Mouse (Mus musculus): ENCODE data around the gene Sbno2. TPM values are rescaled to one million over a fixed set of nuclear protein-coding genes. Genes with fewer than 3 reads are reported as not detected.
A peak's percentile ranks its signal among the peaks of the same experiment; 100 is the strongest.

Gene Sbno2
- polyA plus RNA-seq, 1 experiment, result 29.4 TPM

DNA sequence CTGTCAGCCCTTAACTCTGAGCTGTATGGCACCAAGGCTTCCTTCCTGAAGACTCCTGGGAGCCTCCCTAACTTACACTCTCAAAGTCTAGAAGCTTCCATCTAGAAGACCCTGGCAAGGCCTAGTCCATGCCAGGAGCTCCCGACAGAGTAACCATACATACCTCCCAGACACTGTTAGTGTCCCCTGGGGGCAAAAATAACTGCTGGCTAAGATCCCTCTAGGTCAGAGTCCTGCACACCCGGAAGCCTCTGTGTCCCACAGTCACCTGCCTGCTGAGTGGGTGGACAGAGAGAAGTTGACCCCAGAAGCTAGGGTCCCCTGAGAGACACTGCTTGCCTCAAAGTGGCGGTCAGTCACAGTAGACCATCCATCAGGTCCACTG, 33.9 kb downstream of the Sbno2 start:
- TF ChIP-seq MAX (IDR thresholded peaks at IDR 0.05) (no peak), MYOG (IDR thresholded peaks at IDR 0.05; ENCODE audit: control insufficient read depth, extremely low read depth, insufficient read length) (no peak), CEBPB (IDR thresholded peaks at IDR 0.05; ENCODE audit: low read depth) (no peak), CTCF (IDR thresholded peaks at IDR 0.05; ENCODE audit: control insufficient read depth, insufficient read depth, insufficient read length) (no peak), FOSL1 (IDR thresholded peaks at IDR 0.05; ENCODE audit: insufficient read depth, low read length, poor library complexity, severe bottlenecking) (no peak)
- Histone ChIP-seq H3ac (ENCODE audit: control insufficient read depth, insufficient read length, low read depth) (no peak overlapping the region), H3K79me2 (ENCODE audit: control insufficient read depth, insufficient read depth) (peaks cover 31% of the 10 kb centered on the region), H3K79me3 (ENCODE audit: low read depth) (peaks cover 7% of the 10 kb centered on the region), H3K4me3 (ENCODE audit: insufficient read depth, poor library complexity, severe bottlenecking) (no peak overlapping the region), H3K27me3 (ENCODE audit: control insufficient read depth, insufficient read depth, insufficient read length) (no peaks in the 10 kb centered on the region), H3K36me3 (ENCODE audit: control insufficient read depth, insufficient read depth) (peaks cover 31% of the 10 kb centered on the region)

DNA sequence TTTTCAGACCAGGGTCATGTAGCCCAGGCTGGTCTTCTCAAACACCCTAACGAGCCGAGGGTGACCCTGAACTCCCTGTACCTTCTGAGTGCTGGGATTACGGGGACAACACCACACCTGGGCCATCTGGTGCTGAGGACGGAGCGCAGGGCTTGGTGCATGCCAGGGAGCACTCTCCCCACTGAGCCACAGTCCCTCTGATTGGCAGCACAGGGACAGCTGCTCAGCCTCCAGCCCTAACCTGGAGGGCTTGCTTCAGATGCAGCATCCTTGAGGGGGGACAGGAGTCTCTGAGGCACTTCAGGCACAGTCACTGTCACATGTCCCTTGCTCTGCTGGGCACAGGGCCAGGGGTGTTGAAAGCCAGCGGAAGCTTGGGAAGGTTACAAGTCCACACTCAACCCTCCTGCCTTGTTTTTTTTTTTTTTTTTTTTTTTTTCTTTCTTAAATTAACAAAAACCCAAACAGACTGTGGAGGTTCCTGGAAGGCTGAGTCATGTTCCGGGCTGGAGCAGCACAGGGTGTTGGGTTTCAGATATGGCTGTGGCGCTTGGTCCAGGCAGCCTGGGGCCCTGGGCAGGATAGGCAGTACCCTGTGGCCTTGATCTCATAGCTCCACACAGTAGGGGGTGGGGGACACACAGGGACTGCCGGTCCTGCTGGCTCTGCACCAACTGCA, 34.4 kb downstream of the Sbno2 start:
- H3K79me3 ChIP-seq (ENCODE audit: low read depth), result peaks cover 7% of the 10 kb centered on the region
- no peak overlapping the region for H3K4me3 ChIP-seq (ENCODE audit: insufficient read depth, poor library complexity, severe bottlenecking)
- peak overlapping the region; percentile 8 for H3ac ChIP-seq (ENCODE audit: control insufficient read depth, insufficient read length, low read depth)
- H3K36me3 ChIP-seq (ENCODE audit: control insufficient read depth, insufficient read depth), result peaks cover 35% of the 10 kb centered on the region
- no peaks in the 10 kb centered on the region for H3K27me3 ChIP-seq (ENCODE audit: control insufficient read depth, insufficient read depth, insufficient read length)
- H3K79me2 ChIP-seq (ENCODE audit: control insufficient read depth, insufficient read depth), result peaks cover 31% of the 10 kb centered on the region
- TF ChIP-seq MAX (IDR thresholded peaks at IDR 0.05) (no peak), CEBPB (IDR thresholded peaks at IDR 0.05; ENCODE audit: low read depth) (peak; percentile 45), USF1 (IDR thresholded peaks at IDR 0.05; ENCODE audit: low read depth) (peak; percentile 77), CTCF (IDR thresholded peaks at IDR 0.05; ENCODE audit: control insufficient read depth, insufficient read depth, insufficient read length) (no peak), MYOG (IDR thresholded peaks at IDR 0.05; ENCODE audit: control insufficient read depth, extremely low read depth, insufficient read length) (no peak), MYOD1 (IDR thresholded peaks at IDR 0.05; ENCODE audit: control insufficient read depth, insufficient read length, low read depth) (peak; percentile 91), FOSL1 (IDR thresholded peaks at IDR 0.05; ENCODE audit: insufficient read depth, low read length, poor library complexity, severe bottlenecking) (peak; percentile 14)

DNA sequence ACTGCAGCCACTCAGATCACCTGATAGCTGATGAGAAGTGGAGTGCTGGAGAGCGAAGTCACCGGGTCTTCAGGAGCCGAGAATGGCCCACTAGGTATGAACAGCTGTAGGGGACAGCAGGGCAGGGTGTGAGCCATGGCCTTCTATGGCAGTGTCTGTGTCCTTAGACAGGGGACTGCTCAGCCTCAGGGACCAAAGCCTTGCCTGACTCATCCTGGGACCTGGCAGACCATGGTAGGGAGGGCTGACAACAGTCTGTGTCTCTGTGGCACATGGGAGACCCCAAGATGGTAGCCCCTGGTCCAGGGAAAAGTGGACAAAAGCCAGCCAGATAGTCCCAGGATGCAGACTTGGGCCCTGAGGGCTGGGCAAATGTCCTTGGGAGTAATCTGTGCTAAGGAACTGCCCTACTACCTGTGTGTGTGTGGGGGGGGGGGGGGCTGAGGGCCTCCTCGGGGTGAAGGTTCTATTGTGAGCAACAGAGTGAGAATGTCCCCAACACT, 35.4 kb downstream of the Sbno2 start:
- peaks cover 30% of the 10 kb centered on the region for H3K79me2 ChIP-seq (ENCODE audit: control insufficient read depth, insufficient read depth)
- TF ChIP-seq MAX (IDR thresholded peaks at IDR 0.05) (no peak), USF1 (IDR thresholded peaks at IDR 0.05; ENCODE audit: low read depth) (no peak), MYOG (IDR thresholded peaks at IDR 0.05; ENCODE audit: control insufficient read depth, extremely low read depth, insufficient read length) (no peak), FOSL1 (IDR thresholded peaks at IDR 0.05; ENCODE audit: insufficient read depth, low read length, poor library complexity, severe bottlenecking) (no peak), CTCF (IDR thresholded peaks at IDR 0.05; ENCODE audit: control insufficient read depth, insufficient read depth, insufficient read length) (no peak), MYOD1 (IDR thresholded peaks at IDR 0.05; ENCODE audit: control insufficient read depth, insufficient read length, low read depth) (no peak), CEBPB (IDR thresholded peaks at IDR 0.05; ENCODE audit: low read depth) (no peak)
- H3ac ChIP-seq (ENCODE audit: control insufficient read depth, insufficient read length, low read depth), result no peak overlapping the region
- H3K79me3 ChIP-seq (ENCODE audit: low read depth), result peaks cover 7% of the 10 kb centered on the region
- no peak overlapping the region for H3K4me3 ChIP-seq (ENCODE audit: insufficient read depth, poor library complexity, severe bottlenecking)
- no peaks in the 10 kb centered on the region for H3K27me3 ChIP-seq (ENCODE audit: control insufficient read depth, insufficient read depth, insufficient read length)
- H3K36me3 ChIP-seq (ENCODE audit: control insufficient read depth, insufficient read depth), result peaks cover 36% of the 10 kb centered on the region

DNA sequence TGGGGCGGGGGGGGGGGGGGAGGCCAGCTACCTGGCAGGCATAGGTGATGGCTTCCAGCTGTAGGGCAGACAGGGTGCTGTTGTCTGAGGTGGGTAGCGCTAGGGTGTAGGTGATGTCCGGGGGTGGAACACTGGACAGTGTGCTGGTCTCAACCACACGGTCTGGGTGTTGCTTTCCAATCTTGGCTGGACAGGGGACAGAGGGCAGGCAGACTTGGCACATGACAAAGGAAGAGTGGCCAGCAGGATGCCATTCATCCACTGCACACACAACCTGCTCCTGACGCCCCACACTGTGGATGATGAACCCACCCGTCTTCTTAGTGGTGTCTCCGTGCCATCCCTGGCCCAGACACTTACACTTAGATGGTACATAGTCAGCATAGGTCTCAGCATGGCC, 36.1 kb downstream of the Sbno2 start:
- TF ChIP-seq USF1 (IDR thresholded peaks at IDR 0.05; ENCODE audit: low read depth) (no peak), MYOG (IDR thresholded peaks at IDR 0.05; ENCODE audit: control insufficient read depth, extremely low read depth, insufficient read length) (no peak), MYOD1 (IDR thresholded peaks at IDR 0.05; ENCODE audit: control insufficient read depth, insufficient read length, low read depth) (no peak), CEBPB (IDR thresholded peaks at IDR 0.05; ENCODE audit: low read depth) (no peak), CTCF (IDR thresholded peaks at IDR 0.05; ENCODE audit: control insufficient read depth, insufficient read depth, insufficient read length) (no peak), MAX (IDR thresholded peaks at IDR 0.05) (no peak), FOSL1 (IDR thresholded peaks at IDR 0.05; ENCODE audit: insufficient read depth, low read length, poor library complexity, severe bottlenecking) (no peak)
- Histone ChIP-seq H3ac (ENCODE audit: control insufficient read depth, insufficient read length, low read depth) (no peak overlapping the region), H3K27me3 (ENCODE audit: control insufficient read depth, insufficient read depth, insufficient read length) (no peaks in the 10 kb centered on the region), H3K36me3 (ENCODE audit: control insufficient read depth, insufficient read depth) (peaks cover 44% of the 10 kb centered on the region), H3K79me3 (ENCODE audit: low read depth) (peaks cover 7% of the 10 kb centered on the region), H3K79me2 (ENCODE audit: control insufficient read depth, insufficient read depth) (peaks cover 23% of the 10 kb centered on the region), H3K4me3 (ENCODE audit: insufficient read depth, poor library complexity, severe bottlenecking) (no peak overlapping the region)

DNA sequence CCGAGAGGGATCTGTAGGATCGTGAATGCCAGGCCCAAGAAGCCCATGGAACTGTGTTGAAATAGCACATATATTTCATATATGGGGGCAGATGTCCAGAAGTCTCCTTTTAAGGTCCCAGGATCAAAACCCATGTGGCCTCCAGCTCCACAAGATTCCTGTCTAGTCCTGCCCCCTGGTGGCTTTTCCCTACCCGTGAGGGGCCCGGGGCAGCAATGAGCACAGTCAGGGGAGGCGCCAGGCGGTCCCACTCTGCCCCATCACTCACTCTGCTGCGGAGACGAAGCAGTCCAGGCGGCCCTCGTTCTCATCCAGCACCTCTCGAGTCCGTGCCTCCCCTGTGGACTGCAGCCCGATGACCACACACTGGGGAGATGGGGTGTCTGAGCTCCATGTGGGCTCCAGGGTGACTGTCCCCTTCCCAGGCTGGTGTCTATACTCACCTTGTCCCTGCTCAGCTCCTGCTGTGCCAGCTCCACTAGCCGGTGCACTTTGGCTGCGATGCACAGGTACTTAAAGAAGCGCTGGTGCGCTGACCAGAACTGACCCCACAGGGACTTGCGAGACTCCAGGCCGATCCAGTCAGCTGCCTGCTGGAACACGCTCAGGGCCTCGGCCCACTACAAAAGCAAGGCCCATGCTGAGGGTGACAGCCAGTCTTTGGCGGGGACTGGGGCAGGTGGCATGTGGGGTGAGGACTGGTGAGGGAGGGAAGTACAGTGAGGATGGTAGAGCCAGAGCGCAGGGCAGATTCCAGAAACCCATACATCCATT, 41.3 kb downstream of the Sbno2 start:
- H3K36me3 ChIP-seq (ENCODE audit: control insufficient read depth, insufficient read depth), result peaks cover 65% of the 10 kb centered on the region
- no peak overlapping the region for H3ac ChIP-seq (ENCODE audit: control insufficient read depth, insufficient read length, low read depth)

More for the DNA sequence above, 41.3 kb downstream of the Sbno2 start:
- H3K27me3 ChIP-seq (ENCODE audit: control insufficient read depth, insufficient read depth, insufficient read length), result no peaks in the 10 kb centered on the region
- H3K4me3 ChIP-seq (ENCODE audit: insufficient read depth, poor library complexity, severe bottlenecking), result no peak overlapping the region
- H3K79me3 ChIP-seq (ENCODE audit: low read depth), result no peaks in the 10 kb centered on the region
- H3K79me2 ChIP-seq (ENCODE audit: control insufficient read depth, insufficient read depth), result no peaks in the 10 kb centered on the region
- TF ChIP-seq MYOG (IDR thresholded peaks at IDR 0.05; ENCODE audit: control insufficient read depth, extremely low read depth, insufficient read length), result no peak
- TF ChIP-seq MYOD1 (IDR thresholded peaks at IDR 0.05; ENCODE audit: control insufficient read depth, insufficient read length, low read depth), result no peak
- TF ChIP-seq CEBPB (IDR thresholded peaks at IDR 0.05; ENCODE audit: low read depth), result no peak
- no peak for TF ChIP-seq MAX (IDR thresholded peaks at IDR 0.05)
- TF ChIP-seq USF1 (IDR thresholded peaks at IDR 0.05; ENCODE audit: low read depth), result no peak
- no peak for TF ChIP-seq CTCF (IDR thresholded peaks at IDR 0.05; ENCODE audit: control insufficient read depth, insufficient read depth, insufficient read length)
- no peak for TF ChIP-seq FOSL1 (IDR thresholded peaks at IDR 0.05; ENCODE audit: insufficient read depth, low read length, poor library complexity, severe bottlenecking)
